34 mouse cellular contexts compared by ENCODE assay signal in genomic region chr11:81271422-81271821, GRCm38 (mm10).
"Had no signal": no experiment of that assay in that cellular context is flagged by ENCODE, and none has a peak within 500 bp of the region (broad histone marks: within the 10 kb centered on the region; RNA-seq: fewer than 3 reads in every experiment).

No protein-coding gene starts in this region.

- H3K4me2 ChIP-seq: heart, embryonic 11.5 days; heart, embryonic 12.5 days; heart, embryonic 13.5 days; heart, embryonic 15.5 days; hindbrain, embryonic 12.5 days; hindbrain, embryonic 13.5 days; hindbrain, embryonic 14.5 days; hindbrain, embryonic 15.5 days; intestine, embryonic 15.5 days; kidney, embryonic 15.5 days had no signal

- H3K4me1 ChIP-seq: heart, embryonic 10.5 days; heart, embryonic 12.5 days; heart, embryonic 13.5 days; heart, embryonic 15.5 days; hindbrain, embryonic 12.5 days; intestine, embryonic 15.5 days had no signal

- H3K4me3 ChIP-seq: heart, embryonic 10.5 days; heart, embryonic 12.5 days; heart, embryonic 13.5 days; heart, embryonic 15.5 days; hindbrain, embryonic 10.5 days; hindbrain, embryonic 12.5 days; hindbrain, embryonic 13.5 days; hindbrain, embryonic 15.5 days; intestine, embryonic 15.5 days; kidney, embryonic 15.5 days; layer of hippocampus, adult 2 months; left cerebral cortex, adult 2 months had no signal

- H3K9me3 ChIP-seq: heart, embryonic 10.5 days; heart, embryonic 15.5 days; hindbrain, embryonic 10.5 days; hindbrain, embryonic 12.5 days; hindbrain, embryonic 15.5 days; intestine, embryonic 15.5 days; kidney, embryonic 15.5 days had no signal

- ATAC-seq: hindbrain, postnatal 0 days; inflammation-experienced regulatory T-cells, adult 6 months; intestine, embryonic 15.5 days; intestine, embryonic 16.5 days; intestine, postnatal 0 days had no signal

- DNase-seq: heart, postnatal 10 days; heart, postnatal 14 days; heart, postnatal 4 days; kidney, adult 11 months; kidney, adult 18-20 months; kidney, adult 2 months; kidney, adult 8-10 months; kidney, adult 9 months; kidney, postnatal 10 days; kidney, postnatal 14 days; kidney, postnatal 25 days; kidney, postnatal 36 days; kidney, postnatal 4 days; layer of hippocampus, adult 9-11 months; layer of hippocampus, postnatal 36 days had no signal

- H3K36me3 ChIP-seq: heart, embryonic 10.5 days; heart, embryonic 12.5 days; heart, embryonic 13.5 days; heart, embryonic 15.5 days; hindbrain, embryonic 10.5 days; hindbrain, embryonic 12.5 days; hindbrain, embryonic 13.5 days; hindbrain, embryonic 15.5 days; intestine, embryonic 15.5 days; kidney, embryonic 15.5 days had no signal

- H3K27me3 ChIP-seq: heart, embryonic 12.5 days; heart, embryonic 13.5 days; heart, embryonic 15.5 days; hindbrain, embryonic 12.5 days; hindbrain, embryonic 13.5 days; hindbrain, embryonic 15.5 days; intestine, embryonic 15.5 days; kidney, embryonic 15.5 days had no signal

- H3K27ac ChIP-seq: heart, embryonic 10.5 days; heart, embryonic 13.5 days; heart, embryonic 15.5 days; hindbrain, embryonic 10.5 days; hindbrain, embryonic 12.5 days; hindbrain, embryonic 13.5 days; hindbrain, embryonic 14.5 days; hindbrain, embryonic 15.5 days; hindbrain, postnatal 0 days; intestine, embryonic 15.5 days; kidney, postnatal 0 days; layer of hippocampus, adult 2 months; left cerebral cortex, adult 2 months had no signal

- H3K9ac ChIP-seq: heart, embryonic 12.5 days; heart, embryonic 13.5 days; heart, embryonic 15.5 days; hindbrain, embryonic 12.5 days; hindbrain, embryonic 13.5 days; hindbrain, embryonic 14.5 days; hindbrain, embryonic 15.5 days; intestine, embryonic 15.5 days; kidney, embryonic 15.5 days had no signal
